Mouse (Mus musculus) liver, embryonic 18 days (tissue): ENCODE measurements around the gene Nutm2. TPM values are rescaled to one million over a fixed set of nuclear protein-coding genes. Genes with fewer than 3 reads are reported as not detected.

ENCODE experiments used
- polyA plus RNA-seq: library from polyadenylated mRNA; depleted of rRNA; stranded (reverse); fragments of >200 nt; gene quantifications from 2 replicates; pipeline ENCODE4 v1.2.3, GENCODE M21; 2012; rRNA removed

The Nutm2 gene
- not detected in 2 replicates for polyA plus RNA-seq

GRCm38 (mm10) chr13:50467007-50467406, at the start of gene Nutm2:
Gene Nutm2 (plus strand): TSS chr13:50467307.

GRCm38 (mm10) chr13:50417389-50418183, 49.5 kb upstream of the Nutm2 start, which contains the start of gene Fbxw17:
Gene Fbxw17 (plus strand): TSS chr13:50417864.

GRCm38 (mm10) chr13:50443812-50444211, 23.3 kb upstream of the Nutm2 start, which contains the start of gene Gm47429:
Gene Gm47429 (minus strand): TSS chr13:50443912.

Other genes starting within 250 kb of the Nutm2 start
- gene Gm906, start 217.0 kb upstream of the Nutm2 start, polyA plus RNA-seq, result not detected in 2 replicates
- gene Fbxw17, start 49.4 kb upstream of the Nutm2 start, polyA plus RNA-seq, result 4.1 and 4.6 TPM in 2 replicates
- gene Gm47429, start 23.4 kb upstream of the Nutm2 start, polyA plus RNA-seq, result not detected in 2 replicates
- not detected in 2 replicates for gene Gm904, start 175.9 kb downstream of the Nutm2 start, polyA plus RNA-seq
- gene Gm8765, start 231.0 kb downstream of the Nutm2 start, polyA plus RNA-seq, result not detected in 2 replicates